Mouse (Mus musculus) retina, postnatal 7 days (tissue): ENCODE measurements around the gene Grk5.

Experiments used
- DNase-seq: peaks from one replicate; pipeline ENCODE4 v3.0.0-alpha.2; 2012; ENCODE audit warnings: low read depth, low spot score

Grk5 gene

DNA sequence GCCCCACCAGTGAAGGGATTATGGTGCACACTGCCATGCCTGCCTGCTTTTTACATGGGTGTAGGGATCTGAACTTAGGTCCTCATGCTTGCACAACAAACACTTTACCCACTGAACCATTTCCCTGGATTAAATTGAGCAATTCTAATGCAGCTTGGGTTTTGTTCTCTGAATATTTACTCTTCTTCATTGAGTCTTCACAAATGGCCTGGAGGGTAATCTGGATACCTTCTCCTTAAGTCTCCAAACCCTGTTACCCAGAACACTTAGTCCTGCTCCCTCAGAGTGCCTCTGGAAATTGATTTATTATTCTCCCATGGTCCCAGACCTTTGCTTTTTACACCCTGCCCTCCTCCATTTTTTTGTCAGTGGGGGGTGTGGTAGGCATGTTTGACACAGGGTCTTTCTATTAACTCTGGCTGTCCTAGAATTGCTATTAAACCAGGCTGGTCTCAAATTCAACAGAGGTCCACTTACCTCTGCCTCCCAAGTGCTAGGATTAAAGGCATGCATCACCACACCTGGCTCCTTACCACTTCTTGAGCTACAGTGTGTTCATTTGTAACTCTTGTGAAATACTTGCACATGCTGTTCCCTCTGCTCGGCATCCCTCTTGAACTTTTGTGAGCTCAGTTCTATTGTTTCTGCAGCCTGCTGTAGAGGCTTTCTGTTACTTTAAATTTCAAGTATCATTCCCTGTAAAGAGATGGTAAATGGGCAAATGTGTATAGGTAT is 82.9 kb downstream of the Grk5 start:
- no peak for DNase-seq

DNA sequence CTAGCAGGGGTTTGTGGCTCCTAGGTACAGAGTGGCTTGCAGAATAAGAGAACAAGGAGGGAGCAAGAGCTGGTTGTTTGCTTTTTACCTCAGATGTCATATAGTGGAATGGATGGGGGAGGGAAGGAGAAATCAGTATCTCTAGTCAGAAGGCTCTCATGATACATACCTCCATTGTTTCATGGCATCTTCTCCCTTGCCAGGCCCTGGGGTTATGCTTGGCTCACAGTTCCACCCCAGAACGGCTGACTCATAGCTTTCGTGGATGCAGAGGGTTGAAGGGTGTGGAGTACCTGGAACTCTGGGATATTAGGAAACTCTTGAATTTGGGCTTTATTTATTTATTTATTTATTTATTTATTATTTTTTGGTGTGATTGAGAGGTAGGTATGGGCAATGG is 84.0 kb downstream of the Grk5 start:
- DNase-seq = no peak

DNA sequence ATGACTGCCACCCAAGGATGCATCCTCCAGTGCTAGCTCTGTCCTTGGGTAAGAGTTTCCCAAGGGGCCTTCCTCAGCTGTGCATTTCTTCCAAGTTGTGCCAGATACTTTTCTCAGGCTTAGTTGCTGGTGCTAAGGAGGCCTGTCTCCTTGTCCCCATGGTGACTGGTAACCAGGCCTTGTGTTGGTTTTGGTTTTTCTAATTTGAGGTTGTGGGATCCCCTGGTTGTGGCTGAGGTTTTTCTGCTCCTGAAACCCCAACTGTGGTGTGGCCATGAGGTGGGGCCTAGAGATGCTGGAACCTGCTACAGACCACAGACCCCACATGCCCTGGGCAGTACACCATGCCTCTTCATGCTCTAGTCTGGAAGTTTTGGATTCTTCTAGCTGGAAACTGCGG is 90.0 kb downstream of the Grk5 start:
- no peak for DNase-seq

- no peak for DNase-seq
These were observed 91.8 kb downstream of the Grk5 start for GRCm38 (mm10) chr19:60981391-60981790.

- no peak for DNase-seq
These were observed 92.3 kb downstream of the Grk5 start for GRCm38 (mm10) chr19:60981894-60982293.

- DNase-seq = no peak
These were observed 100.2 kb downstream of the Grk5 start for GRCm38 (mm10) chr19:60989766-60990165.

DNA sequence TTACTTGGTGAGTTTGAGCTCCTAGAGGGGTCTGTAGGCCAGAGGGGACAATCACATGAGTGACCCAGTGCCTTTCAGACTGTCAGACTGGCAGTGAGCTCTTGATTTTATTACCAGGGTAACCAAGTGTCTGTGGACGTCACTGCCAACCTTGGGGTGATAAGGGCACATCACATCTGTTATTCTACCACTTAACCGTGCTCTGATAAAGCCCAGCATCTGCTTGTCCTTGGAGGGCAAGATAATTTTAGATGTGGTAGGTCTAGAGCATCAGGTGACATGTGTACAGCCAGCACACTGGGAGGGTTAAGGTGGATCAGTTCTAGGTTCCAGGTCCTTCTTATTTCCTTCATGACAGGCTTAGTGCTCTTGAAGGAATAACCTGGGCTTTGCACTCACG is 104.7 kb downstream of the Grk5 start:
- DNase-seq = no peak

DNA sequence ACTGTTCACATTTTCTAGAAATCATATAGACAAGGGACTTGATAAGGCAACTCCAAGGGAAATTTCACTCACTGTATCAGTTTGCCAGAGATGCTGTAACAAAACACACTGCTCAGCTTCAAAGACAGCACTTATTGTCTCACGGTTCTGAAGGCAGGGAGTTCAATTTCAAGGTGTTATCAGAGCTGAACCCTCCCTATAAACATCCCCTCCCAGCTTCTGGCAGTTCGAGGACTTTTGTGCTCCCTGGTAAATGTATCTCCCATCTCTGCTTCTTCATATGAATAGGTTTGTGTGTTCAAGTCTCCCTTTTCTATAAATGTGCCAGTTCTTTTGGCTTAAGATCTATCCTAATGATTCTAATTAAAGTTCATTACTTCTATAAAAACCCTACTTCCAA is 105.3 kb downstream of the Grk5 start:
- DNase-seq = no peak

DNA sequence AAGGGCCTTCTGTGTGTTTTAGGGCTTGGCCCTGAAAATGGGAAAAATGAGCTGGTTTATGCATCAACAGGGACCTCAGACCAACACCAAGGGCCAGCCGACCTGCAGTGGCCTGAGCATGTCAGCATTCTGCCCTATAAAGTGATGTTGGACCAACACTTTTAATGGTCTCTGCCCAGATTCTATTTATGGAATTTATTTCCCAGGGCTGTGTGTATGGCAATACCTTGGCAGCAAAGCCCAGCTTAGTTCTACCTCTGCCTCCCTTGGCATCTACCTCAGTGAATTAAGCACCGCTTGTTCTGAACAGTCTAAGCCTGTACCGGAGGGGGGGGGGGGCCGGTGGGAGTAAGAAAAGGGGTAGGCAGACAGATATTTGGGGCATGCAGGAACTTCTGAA is 108.2 kb downstream of the Grk5 start:
- no peak for DNase-seq

- no peak for DNase-seq
These were observed 110.1 kb downstream of the Grk5 start for GRCm38 (mm10) chr19:60999652-61000051.

GRCm38 (mm10) chr19:61000958-61001357 is 111.4 kb downstream of the Grk5 start:
- DNase-seq = no peak

- DNase-seq = no peak
These were observed 119.7 kb downstream of the Grk5 start for GRCm38 (mm10) chr19:61009266-61009665.

DNA sequence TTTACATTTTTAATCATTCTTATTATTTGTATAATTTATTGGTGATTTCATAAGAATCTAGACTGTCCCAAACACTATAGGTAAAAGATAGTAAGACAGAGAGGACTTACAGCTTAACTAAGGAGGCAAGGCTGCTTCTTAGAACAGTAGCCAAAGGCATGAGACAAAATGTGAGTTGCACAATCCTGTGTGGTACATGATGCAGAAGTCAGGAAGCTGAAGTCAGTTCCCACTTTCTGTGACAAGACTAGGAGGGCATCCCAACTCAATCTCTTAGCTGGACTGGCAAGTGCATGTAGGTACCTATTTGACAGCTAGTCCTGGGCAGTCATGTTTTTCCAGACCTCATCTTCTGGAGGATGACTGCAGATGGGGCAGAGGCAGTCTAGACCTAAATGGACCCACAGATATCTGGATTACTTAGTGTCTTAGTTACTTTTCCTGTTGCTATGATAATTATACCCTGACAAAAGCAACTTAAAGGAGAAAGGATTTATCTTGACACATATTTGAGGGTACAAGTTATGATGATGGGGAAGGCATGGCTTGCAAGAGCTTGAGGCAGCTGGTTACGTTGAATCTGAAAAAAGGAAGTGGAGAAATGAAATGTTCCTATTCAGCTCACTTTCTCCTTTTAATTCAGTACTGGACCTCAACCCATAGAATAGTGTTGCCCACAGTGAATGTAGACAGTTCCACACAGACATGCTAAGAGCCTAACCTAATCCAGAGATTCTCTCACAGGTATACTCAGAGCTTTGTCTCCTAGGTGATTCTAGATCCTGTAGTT is 128.1 kb downstream of the Grk5 start:
- no peak for DNase-seq

GRCm38 (mm10) chr19:61021502-61021901 is 132.0 kb downstream of the Grk5 start:
- DNase-seq = no peak

DNA sequence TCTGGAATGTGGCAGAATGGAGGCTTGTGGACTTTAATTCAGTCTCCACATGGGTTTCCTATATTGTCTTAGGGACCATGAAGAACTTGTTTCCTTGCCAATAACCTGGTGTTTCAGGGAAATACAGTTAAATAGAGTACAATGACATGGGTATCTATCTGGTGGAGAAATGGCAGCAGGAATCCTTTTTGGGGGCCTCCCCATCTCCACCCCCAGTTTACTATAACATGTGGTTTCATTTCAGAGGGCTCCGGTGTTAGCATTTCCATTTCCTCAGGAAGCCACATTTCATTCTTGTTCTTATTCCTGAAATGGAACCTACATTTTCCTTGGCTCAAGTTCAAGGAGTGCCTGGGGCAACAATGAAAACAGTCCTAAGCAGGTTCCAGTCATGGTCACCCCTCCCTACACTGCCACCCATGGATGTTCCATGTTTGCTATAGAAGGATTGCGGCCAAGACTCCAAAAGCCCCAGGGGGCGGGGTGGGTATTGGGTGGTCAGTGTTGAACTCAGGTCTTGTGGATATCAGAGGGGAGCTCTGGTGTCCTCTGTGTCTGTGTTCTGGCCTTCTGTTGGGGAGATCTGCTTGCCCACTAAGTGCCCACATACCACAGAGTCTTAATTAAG is 132.5 kb downstream of the Grk5 start:
- DNase-seq = no peak

- DNase-seq = no peak
These were observed 142.0 kb downstream of the Grk5 start for GRCm38 (mm10) chr19:61031570-61031969.

DNA sequence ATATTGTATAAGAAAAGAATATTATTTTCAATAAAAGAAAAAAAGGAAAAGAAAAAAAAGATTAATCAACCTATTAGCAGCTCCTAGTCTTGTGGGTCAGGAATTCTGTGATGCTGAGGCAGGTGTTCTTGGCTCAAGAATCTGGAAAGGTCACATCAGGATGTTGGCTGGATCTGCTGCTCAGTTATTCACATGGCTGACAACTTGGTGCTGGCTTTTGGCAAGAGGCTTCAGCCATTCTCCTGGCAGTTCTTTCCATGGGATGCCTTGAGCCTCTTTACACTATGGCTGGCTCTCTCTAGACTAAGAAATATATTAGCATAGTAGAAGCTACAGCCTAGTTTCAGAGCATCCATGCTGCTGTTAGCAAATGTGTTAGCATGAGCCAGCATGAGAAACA is 149.6 kb downstream of the Grk5 start:
- DNase-seq = no peak

GRCm38 (mm10) chr19:61048646-61049045 is 159.1 kb downstream of the Grk5 start:
- DNase-seq = no peak

DNA sequence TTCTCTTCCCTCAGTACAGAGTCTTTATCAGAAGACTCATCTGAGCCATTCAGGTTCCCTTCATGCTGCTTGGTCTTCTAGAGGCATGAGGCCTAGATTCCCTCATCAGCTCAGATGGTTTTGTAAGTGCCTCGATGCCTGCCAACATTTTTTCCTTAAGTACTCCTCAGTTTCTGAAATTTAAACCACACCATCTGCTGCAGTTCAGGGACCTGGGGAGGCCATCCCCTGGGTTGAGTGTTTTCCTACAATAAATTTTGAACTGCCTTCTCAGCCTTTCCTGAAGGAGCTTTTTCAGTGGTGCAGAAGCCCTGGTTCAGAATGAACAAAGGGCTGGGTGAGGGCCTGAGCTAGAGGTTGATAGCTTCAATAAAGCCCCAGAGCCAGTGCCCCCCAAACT is 159.9 kb downstream of the Grk5 start:
- no peak for DNase-seq

DNA sequence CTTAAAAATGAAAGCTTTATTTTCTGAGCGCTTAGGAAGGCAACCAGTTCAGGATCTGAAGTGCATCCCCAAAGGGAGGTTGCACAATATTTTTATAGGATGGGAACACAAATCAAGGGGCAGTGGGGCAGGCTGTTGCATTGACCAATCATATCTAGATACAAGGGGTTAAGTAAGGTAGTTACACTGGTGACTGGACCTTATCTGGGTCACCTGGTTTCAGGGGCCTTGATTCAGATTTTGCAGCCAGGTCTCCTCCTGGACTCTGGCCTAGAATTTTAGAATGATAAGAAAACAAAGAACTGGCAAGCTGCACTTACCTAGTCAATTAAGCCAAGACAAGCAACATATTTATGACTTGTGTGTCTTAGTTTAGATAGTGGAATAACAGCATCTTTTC is 161.6 kb downstream of the Grk5 start:
- DNase-seq = no peak

DNA sequence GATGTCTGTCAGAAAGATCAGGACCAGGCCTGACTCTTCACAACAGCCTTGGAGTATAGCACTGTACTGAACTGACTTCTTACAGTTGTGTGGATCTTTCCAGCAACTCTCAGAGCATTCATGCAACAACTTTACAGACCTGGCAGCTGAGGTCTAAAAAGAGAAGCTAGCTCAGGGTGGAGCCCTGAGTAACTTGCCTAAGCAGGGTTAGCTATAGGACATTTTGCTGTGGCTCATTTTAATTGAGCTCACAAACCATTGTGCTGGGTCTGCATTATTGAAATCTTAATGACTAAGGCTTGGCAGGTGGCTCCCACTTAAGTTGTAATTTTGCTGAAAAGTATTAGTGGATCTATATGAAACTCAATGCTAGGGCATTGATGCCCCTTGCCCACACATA is 162.5 kb downstream of the Grk5 start:
- no peak for DNase-seq

DNA sequence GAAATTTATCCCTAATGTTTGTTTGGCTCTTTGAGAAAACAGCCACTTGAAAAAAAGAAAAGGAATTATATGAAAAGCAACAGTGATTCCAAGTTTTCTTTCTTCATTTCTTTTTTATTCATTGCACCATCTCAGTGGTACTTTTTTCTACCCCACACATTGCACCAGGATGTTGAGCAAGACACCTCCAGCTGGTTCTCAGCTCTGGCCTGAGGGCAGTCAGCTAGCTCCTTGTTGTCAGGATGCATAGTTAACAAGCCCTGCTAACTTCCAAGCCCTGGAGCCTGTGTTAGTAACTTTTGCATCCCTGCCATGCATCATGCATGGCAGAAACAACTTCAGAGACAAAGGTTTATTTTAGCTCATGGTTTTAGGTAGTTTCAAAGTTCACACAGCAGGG is 163.2 kb downstream of the Grk5 start:
- no peak for DNase-seq
